Mouse (Mus musculus): Measurements from ENCODE around the gene Bmp8b.
"Not testable (repeated sequence)": the region's sequence is repeated elsewhere in the genome, so short reads cannot be mapped to it uniquely, and the experiment has no call there.

GRCm38 (mm10) chr4:123105929-123106328, 964 bp downstream of the Bmp8b start:
- TF ChIP-seq CTCF (IDR thresholded peaks at IDR 0.05; ENCODE audit: borderline replicate concordance, insufficient read depth, low read depth, low read length); POLR2A (IDR thresholded peaks at IDR 0.05; ENCODE audit: borderline replicate concordance, insufficient read depth, low read length): not testable (repeated sequence)

Measured in cerebellum, adult 2 months (tissue).